Mouse (Mus musculus): ENCODE measurements around the gene Hist1h1c. TPM values are rescaled to one million over a fixed set of nuclear protein-coding genes. Genes with fewer than 3 reads are reported as not detected.
"Not testable (repeated sequence)": the region's sequence is repeated elsewhere in the genome, so short reads cannot be mapped to it uniquely, and the experiment has no call there.

The Hist1h1c gene
- polyA plus RNA-seq, 1 experiment from 2014 or later = 10.8 TPM

DNA sequence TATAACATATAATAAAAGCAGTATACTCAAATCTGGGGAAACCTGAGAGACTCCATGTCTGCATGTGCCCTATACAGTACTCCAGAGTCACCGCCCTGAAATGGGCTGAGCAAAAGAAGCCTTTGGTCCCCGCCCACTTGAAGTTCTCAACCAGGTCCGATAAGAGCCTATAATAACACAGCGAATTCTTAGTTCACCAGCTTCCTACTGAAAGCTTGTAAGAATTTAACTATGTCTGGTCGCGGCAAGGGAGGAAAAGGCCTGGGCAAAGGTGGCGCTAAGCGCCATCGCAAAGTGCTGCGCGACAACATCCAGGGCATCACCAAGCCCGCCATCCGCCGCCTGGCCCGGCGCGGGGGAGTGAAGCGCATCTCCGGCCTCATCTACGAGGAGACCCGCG lies 18.2 kb downstream of the Hist1h1c start, which contains the start of gene Hist1h4b:
TSS of gene Hist1h4b (plus strand) at position 224 of the 400 bp plus-strand sequence.
- WGBS = 0% methylated on average over 12 of the region's 22 CpGs
- Histone ChIP-seq H3K27ac (ENCODE audit: low read depth, low read length) (peak within 1 kb of the TSS; percentile 80), H3K4me3 (ENCODE audit: low read length) (peak within 1 kb of the TSS; percentile 42), H3K9ac (ENCODE audit: low read depth, low read length) (peak within 1 kb of the TSS; percentile 4), H3K9me3 (ENCODE audit: control insufficient read depth, low read length) (no peaks in the 10 kb centered on the region), H3K27me3 (replicated peaks; ENCODE audit: control insufficient read depth, insufficient read depth, low read length) (no peaks in the 10 kb centered on the region), H3K4me1 (ENCODE audit: control insufficient read depth, insufficient read depth, low read depth, low read length) (peaks cover 11% of the 10 kb centered on the region), H3K4me2 (ENCODE audit: low read length) (peak within 1 kb of the TSS; percentile 50), H3K36me3 (ENCODE audit: control insufficient read depth, insufficient read depth, low read length) (no peaks in the 10 kb centered on the region)
- peak; percentile 83 for ATAC-seq

DNA sequence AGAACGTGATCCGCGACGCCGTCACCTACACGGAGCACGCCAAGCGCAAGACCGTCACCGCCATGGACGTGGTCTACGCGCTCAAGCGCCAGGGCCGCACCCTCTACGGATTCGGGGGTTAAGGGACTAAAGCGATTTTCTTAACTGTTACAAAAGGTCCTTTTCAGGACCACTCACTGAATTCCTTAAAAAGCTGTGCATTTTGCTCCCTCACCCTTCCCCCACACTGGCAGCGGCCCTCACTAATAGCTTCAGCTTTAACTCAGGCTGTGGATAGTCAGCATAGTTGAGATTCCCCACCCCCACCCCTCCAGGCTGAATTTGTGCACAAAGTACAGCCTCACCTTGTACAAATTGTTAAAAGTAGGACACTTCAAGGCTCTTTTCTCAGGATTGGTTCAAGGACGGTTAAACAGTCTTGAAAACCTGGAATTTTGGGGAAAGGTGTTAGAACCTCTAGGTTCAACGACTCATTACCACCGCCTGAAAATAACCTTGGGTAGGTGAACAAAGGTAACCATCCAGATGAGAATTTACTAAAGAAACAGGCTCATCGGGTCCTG lies 18.7 kb downstream of the Hist1h1c start:
- Histone ChIP-seq H3K9me3 (ENCODE audit: control insufficient read depth, low read length) (no peaks in the 10 kb centered on the region), H3K27me3 (replicated peaks; ENCODE audit: control insufficient read depth, insufficient read depth, low read length) (no peaks in the 10 kb centered on the region), H3K4me2 (ENCODE audit: low read length) (peak overlapping the region; percentile 50), H3K27ac (ENCODE audit: low read depth, low read length) (peak overlapping the region; percentile 80), H3K9ac (ENCODE audit: low read depth, low read length) (peak overlapping the region; percentile 4), H3K4me1 (ENCODE audit: control insufficient read depth, insufficient read depth, low read depth, low read length) (peaks cover 11% of the 10 kb centered on the region), H3K36me3 (ENCODE audit: control insufficient read depth, insufficient read depth, low read length) (no peaks in the 10 kb centered on the region), H3K4me3 (ENCODE audit: low read length) (peak overlapping the region; percentile 42)
- no peak; the same call in 1 of the 2 replicates for ATAC-seq
- WGBS = 2% methylated on average over 10 of the region's 23 CpGs

DNA sequence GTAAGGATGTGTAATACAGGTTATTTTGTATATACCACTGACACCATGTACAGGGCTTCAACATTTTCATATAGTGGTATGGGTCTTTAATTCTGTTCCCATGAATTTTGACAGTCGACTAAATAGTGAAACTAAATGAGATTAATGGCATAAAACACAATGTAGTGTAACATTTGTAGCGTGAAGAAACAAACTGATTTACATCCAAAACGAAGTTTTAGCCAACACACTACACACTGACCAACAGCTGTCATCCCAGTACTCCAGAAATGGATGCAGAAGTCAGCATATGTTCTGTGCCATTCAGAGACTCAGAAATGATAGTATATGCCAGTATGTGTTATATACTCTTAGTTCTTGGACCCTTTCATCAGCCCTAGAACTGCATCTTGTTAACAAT lies 19.3 kb downstream of the Hist1h1c start:
- Histone ChIP-seq H3K9ac (ENCODE audit: low read depth, low read length) (no peak overlapping the region), H3K4me1 (ENCODE audit: control insufficient read depth, insufficient read depth, low read depth, low read length) (peaks cover 11% of the 10 kb centered on the region), H3K27me3 (replicated peaks; ENCODE audit: control insufficient read depth, insufficient read depth, low read length) (no peaks in the 10 kb centered on the region), H3K4me3 (ENCODE audit: low read length) (no peak overlapping the region), H3K9me3 (ENCODE audit: control insufficient read depth, low read length) (no peaks in the 10 kb centered on the region), H3K27ac (ENCODE audit: low read depth, low read length) (no peak overlapping the region), H3K36me3 (ENCODE audit: control insufficient read depth, insufficient read depth, low read length) (no peaks in the 10 kb centered on the region), H3K4me2 (ENCODE audit: low read length) (no peak overlapping the region)
- WGBS = 48% methylated on average over 3 of the region's 3 CpGs
- no peak for ATAC-seq

DNA sequence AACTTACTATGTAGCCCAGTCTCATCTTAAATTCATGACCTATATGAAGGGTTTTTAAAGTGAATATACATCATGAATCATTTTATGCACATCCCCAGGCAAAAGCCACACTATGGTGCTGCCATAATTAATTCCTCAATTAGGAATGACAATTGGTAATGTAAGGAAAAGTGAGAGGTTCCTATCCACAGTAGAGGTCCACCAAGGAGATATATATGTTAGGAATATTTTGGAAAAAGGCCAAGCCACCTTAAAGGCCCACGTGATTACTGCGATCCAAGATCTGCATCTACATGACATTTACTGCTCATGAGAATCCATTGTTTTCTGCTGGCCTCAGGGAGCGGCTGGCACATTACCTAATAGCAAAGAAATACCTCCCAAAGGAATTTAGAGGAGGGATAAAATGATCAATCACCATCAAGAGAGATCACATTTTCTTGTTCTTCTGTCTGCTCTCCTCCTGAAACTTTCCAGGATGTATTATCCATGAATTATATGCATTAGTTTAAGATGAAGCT lies 20.7 kb downstream of the Hist1h1c start:
- H3K4me1 ChIP-seq (ENCODE audit: control insufficient read depth, insufficient read depth, low read depth, low read length) = peaks cover 15% of the 10 kb centered on the region
- ATAC-seq = no peak
- H3K9ac ChIP-seq (ENCODE audit: low read depth, low read length) = no peak overlapping the region
- H3K4me2 ChIP-seq (ENCODE audit: low read length) = no peak overlapping the region
- H3K4me3 ChIP-seq (ENCODE audit: low read length) = no peak overlapping the region
- H3K27me3 ChIP-seq (replicated peaks; ENCODE audit: control insufficient read depth, insufficient read depth, low read length) = no peaks in the 10 kb centered on the region
- WGBS = 69% methylated on average over 3 of the region's 3 CpGs
- H3K9me3 ChIP-seq (ENCODE audit: control insufficient read depth, low read length) = no peaks in the 10 kb centered on the region
- H3K27ac ChIP-seq (ENCODE audit: low read depth, low read length) = no peak overlapping the region
- H3K36me3 ChIP-seq (ENCODE audit: control insufficient read depth, insufficient read depth, low read length) = no peaks in the 10 kb centered on the region

DNA sequence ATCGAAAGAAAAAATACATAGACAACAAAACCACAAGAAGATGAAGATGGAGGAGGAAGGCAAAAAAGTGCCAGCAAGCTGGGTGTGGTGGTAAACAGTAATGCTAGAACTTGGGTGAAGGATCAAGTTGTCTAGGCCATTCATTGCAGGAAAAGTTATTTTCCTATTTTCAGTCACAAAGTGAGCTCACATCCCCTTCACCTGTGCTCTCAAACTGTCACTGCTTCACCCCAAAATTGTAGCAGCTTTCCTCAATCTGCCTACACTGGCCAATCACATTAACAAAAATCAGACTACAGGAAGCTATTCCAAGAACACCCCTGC lies 21.3 kb downstream of the Hist1h1c start:
- no peak overlapping the region for H3K27ac ChIP-seq (ENCODE audit: low read depth, low read length)
- H3K36me3 ChIP-seq (ENCODE audit: control insufficient read depth, insufficient read depth, low read length) = no peaks in the 10 kb centered on the region
- no peak overlapping the region for H3K4me3 ChIP-seq (ENCODE audit: low read length)
- peaks cover 18% of the 10 kb centered on the region for H3K4me1 ChIP-seq (ENCODE audit: control insufficient read depth, insufficient read depth, low read depth, low read length)
- WGBS = 69% methylated on average over 1 of the region's 1 CpGs
- ATAC-seq = no peak
- H3K9me3 ChIP-seq (ENCODE audit: control insufficient read depth, low read length) = no peaks in the 10 kb centered on the region
- no peaks in the 10 kb centered on the region for H3K27me3 ChIP-seq (replicated peaks; ENCODE audit: control insufficient read depth, insufficient read depth, low read length)
- H3K9ac ChIP-seq (ENCODE audit: low read depth, low read length) = no peak overlapping the region
- H3K4me2 ChIP-seq (ENCODE audit: low read length) = peak overlapping the region; percentile 94

DNA sequence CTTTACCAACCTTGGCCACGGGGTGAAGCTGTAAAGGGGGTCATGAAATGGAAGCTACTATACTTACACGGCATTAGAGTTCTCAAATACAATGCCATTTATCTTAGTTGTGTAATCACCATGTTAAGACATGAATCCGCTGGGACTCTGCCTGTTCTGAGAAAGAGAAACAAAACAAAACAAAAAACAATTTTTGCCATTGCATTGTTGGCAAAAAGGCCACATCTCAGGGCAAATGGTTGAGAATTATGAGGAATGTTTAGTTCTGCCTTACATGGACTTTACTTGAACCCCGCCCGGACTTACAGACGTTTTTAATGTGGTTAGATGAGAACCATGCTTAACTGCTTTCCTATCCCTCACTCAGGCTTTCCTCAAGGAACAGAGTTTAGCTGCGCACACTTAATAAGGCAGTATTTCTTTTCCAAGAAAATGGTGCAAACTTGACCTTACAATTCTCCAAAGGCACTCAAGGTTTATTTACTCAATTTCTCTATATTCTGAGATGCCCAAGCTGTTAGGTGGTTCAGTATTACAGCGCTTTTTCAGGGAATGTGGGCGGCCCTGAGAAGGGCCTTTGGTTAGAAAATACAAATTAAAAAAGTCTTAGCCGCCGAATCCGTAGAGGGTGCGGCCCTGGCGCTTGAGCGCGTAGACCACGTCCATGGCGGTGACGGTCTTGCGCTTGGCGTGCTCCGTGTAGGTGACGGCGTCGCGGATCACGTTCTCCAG lies 21.8 kb downstream of the Hist1h1c start:
- WGBS = 2% methylated on average over 18 of the region's 27 CpGs
- Histone ChIP-seq H3K9me3 (ENCODE audit: control insufficient read depth, low read length) (no peaks in the 10 kb centered on the region), H3K4me3 (ENCODE audit: low read length) (peak overlapping the region; percentile 51), H3K27ac (ENCODE audit: low read depth, low read length) (peak overlapping the region; percentile 81), H3K4me1 (ENCODE audit: control insufficient read depth, insufficient read depth, low read depth, low read length) (peaks cover 18% of the 10 kb centered on the region), H3K36me3 (ENCODE audit: control insufficient read depth, insufficient read depth, low read length) (no peaks in the 10 kb centered on the region), H3K4me2 (ENCODE audit: low read length) (peak overlapping the region; percentile 94), H3K9ac (ENCODE audit: low read depth, low read length) (peak overlapping the region; percentile 63), H3K27me3 (replicated peaks; ENCODE audit: control insufficient read depth, insufficient read depth, low read length) (no peaks in the 10 kb centered on the region)
- ATAC-seq = no peak; the same call in 1 of the 2 replicates

DNA sequence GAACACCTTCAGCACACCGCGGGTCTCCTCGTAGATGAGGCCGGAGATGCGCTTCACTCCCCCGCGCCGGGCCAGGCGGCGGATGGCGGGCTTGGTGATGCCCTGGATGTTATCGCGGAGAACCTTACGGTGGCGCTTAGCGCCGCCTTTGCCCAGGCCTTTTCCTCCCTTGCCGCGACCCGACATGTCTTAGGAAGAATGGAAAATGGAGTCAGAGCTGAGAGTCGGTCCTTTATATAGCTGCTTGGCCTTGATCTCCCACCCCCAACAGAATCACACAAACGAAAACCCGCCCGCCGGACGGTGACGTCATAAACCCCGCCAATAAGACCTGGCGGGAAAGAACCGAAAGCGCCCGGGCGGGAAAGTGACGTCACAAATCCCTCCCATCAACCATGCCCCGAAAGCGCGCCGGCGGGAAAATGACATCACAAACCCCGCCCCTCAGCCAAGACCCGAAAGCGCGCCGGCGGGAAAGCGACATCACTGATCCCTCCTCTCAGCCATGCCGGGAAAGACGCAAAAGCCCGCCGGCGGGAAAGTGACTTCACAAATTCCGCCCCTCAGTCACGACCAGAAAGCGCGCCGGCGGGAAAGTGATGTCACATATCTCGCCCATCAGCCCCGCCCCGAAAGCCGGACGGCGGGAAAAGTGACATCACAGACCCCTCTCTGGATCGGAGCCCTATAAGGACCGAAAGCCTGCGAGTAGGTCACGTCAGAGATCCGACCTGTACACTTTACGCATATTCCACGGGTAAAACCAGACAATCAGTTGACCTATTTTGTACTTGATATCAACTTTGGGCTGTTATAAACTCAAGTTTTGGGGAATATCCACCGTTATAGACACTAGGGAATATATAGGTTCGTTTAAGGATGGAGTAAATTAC lies 22.6 kb downstream of the Hist1h1c start, which contains the start of gene Hist1h4a:
TSS of gene Hist1h4a (minus strand) at position 259 of the 893 bp plus-strand sequence.
- Histone ChIP-seq H3K4me3 (ENCODE audit: low read length) (peak within 1 kb of the TSS; percentile 51), H3K4me2 (ENCODE audit: low read length) (peak within 1 kb of the TSS; percentile 94), H3K27ac (ENCODE audit: low read depth, low read length) (peak within 1 kb of the TSS; percentile 82), H3K9me3 (ENCODE audit: control insufficient read depth, low read length) (no peaks in the 10 kb centered on the region), H3K36me3 (ENCODE audit: control insufficient read depth, insufficient read depth, low read length) (no peaks in the 10 kb centered on the region), H3K27me3 (replicated peaks; ENCODE audit: control insufficient read depth, insufficient read depth, low read length) (no peaks in the 10 kb centered on the region), H3K9ac (ENCODE audit: low read depth, low read length) (peak within 1 kb of the TSS; percentile 63), H3K4me1 (ENCODE audit: control insufficient read depth, insufficient read depth, low read depth, low read length) (peaks cover 18% of the 10 kb centered on the region)
- under 1% methylated on average over 62 of the region's 72 CpGs for WGBS
- ATAC-seq = peak; percentile 84

DNA sequence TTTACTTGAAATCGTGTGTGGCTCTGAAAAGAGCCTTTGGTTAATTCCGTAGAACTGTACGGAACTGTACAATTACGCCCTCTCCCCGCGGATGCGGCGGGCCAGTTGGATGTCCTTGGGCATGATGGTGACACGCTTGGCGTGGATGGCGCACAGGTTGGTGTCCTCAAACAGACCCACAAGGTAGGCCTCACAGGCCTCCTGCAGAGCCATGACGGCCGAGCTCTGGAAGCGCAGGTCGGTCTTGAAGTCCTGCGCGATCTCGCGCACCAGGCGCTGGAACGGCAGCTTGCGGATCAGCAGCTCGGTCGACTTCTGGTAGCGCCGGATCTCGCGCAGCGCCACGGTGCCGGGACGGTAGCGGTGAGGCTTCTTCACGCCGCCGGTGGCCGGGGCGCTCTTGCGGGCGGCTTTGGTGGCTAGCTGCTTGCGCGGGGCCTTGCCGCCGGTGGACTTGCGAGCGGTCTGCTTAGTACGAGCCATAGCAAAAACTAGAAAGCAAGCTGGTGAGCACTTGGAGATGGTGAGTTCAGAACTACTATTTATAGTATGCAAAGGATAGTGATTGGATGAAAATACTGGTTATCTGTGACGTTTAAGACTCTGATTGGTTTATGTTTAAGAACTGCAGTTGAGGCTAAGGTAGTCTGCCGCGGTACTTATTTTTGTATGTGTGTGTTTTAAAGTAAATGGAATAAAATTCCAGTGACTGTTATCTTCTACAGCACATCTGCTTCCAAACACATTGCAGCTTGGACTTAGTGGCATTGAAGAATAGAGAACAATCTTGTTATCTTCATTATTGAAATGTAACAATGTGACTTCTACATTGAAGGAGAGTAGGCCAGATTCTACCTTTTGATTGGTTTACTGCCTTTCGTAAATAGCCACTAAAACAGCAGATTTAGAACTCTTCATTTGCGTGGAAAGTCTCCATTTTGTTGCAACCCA lies 23.5 kb downstream of the Hist1h1c start, which contains the start of gene Hist1h3a:
TSS of gene Hist1h3a (minus strand) at position 516 of the 951 bp plus-strand sequence.
- H3K4me1 ChIP-seq (ENCODE audit: control insufficient read depth, insufficient read depth, low read depth, low read length) = peaks cover 18% of the 10 kb centered on the region
- not testable (repeated sequence) for H3K27me3 ChIP-seq (replicated peaks; ENCODE audit: control insufficient read depth, insufficient read depth, low read length); H3K9me3 ChIP-seq (ENCODE audit: control insufficient read depth, low read length); H3K36me3 ChIP-seq (ENCODE audit: control insufficient read depth, insufficient read depth, low read length)
- H3K27ac ChIP-seq (ENCODE audit: low read depth, low read length) = peak within 1 kb of the TSS; percentile 82
- peak; percentile 80 for ATAC-seq
- peak within 1 kb of the TSS; percentile 68 for H3K4me3 ChIP-seq (ENCODE audit: low read length)
- peak within 1 kb of the TSS; percentile 52 for H3K9ac ChIP-seq (ENCODE audit: low read depth, low read length)
- H3K4me2 ChIP-seq (ENCODE audit: low read length) = peak within 1 kb of the TSS; percentile 94
- WGBS = under 1% methylated on average over 30 of the region's 52 CpGs
